Mouse (Mus musculus) forelimb bud, embryonic 11.5 days (tissue): ENCODE data around the gene Gm20388.
"Not testable (repeated sequence)": the region's sequence is repeated elsewhere in the genome, so short reads cannot be mapped to it uniquely, and the experiment has no call there.

ENCODE experiments used
- DNase-seq: peaks from one replicate; pipeline ENCODE4 v3.0.0-alpha.2; 2012; ENCODE audit warnings: low read depth, low spot score

Gene Gm20388

DNA sequence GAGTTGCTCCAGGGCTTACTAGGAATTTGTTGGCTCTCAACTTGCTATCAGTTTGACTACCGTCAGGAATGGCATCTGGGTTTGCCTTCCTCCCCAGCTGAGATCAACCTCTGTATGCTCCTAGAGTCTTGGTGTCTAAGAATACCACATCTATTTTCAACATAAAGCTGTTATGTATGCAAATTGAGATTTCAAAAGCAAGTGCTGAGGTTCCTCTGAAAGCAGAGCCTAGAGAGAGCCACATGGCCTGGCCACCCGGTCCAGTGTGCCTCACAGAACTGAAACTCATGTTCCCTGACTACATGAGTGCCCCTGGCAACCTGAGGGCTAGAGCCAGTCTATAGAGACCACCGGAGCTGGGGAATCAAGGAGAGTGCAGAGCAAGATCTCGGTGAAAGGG is 2694.7 kb downstream of the Gm20388 start:
- no peak for DNase-seq

- no peak for DNase-seq
Measured at GRCm38 (mm10) chr8:122606810-122607209, 2696.2 kb downstream of the Gm20388 start.

DNA sequence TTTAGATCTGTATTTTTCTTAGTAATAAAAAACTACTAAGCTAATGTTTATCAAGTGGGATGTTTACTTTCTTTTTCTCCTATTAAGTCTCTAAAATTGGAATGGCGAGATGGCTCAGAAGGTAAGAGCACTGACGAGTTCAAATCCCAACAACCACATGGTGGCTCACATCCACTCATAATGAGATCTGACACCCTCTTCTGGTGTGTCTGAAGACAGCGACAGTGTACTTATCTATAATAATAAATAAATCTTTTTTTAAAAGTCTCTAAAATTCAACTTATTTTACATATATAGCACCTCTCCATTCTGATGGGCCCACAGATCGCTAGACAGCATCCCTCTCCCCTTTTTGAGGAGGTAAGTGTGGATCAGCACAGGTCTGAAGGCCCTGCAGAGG is 2699.6 kb downstream of the Gm20388 start:
- no peak for DNase-seq

DNA sequence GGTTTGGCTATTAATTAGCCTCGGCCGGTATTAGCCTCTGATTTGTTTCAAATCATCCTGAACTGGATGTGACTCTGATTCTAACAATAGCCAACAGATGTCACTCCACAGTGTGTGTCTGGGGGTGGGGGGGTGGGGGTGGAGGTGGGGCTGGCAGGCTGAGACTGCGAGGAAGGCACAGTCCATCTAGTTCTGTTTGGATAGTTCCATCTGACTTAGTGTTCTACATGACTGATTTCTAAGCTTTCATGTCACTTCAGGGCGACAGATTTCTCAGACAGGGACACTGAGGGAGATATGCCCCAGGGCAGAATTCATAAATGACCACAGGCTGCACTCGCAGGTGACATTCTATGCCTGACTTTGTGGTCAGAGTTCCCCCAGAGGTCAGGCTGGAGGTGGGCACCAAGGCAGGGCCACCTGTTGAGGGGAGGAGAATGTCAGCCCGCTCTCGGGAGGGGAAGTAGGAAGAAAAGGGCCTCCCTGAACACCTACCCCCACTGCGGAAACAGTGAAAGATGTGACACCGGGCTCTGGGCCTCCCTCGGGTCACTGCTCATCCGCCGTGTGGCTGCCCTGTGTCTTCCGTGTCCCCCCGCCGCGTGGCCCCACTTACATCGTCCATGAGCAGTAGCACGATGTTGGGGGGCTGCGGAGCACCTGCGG is 2700.1 kb downstream of the Gm20388 start:
- DNase-seq: no peak

GRCm38 (mm10) chr8:122611295-122612133 is 2700.9 kb downstream of the Gm20388 start, which contains the start of the genes Galns and Trappc2l:
TSS of gene Galns (minus strand) at chr8:122611463.
TSS of gene Trappc2l (plus strand) at chr8:122611640.
- DNase-seq: peak; percentile 98

GRCm38 (mm10) chr8:122616181-122616905 is 2705.7 kb downstream of the Gm20388 start:
- DNase-seq: no peak

DNA sequence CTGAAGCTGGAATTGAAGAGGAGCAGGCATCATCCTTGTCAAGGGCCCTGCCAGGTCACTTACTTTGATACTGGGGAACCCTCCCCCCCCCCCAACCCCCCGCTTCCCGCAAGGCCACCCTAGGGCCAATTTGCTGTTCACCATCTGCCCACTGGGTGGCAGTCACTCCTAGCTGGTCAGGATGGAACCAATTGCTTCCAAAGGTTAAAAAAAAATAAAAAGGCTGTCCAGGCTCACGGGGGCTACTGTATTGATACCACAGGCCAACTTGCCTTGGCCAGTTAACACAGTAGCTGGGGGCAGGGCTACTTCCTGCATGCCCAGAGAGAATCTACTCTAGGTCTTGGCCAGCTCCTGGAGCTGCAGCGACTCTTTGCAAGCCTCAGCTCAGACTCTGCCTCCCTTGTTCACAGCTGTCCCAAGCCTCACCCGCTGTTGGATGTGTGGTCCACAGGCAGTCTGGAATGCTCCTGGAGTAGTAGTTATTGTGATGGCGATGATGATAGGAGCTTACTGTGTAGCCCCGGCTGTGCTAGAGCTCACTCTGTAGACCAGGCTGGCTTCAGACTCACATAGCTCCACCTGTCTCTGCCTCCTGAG is 2707.4 kb downstream of the Gm20388 start:
- peak; percentile 84 for DNase-seq

- DNase-seq: no peak
Measured at GRCm38 (mm10) chr8:122618660-122619378, 2708.2 kb downstream of the Gm20388 start.

DNA sequence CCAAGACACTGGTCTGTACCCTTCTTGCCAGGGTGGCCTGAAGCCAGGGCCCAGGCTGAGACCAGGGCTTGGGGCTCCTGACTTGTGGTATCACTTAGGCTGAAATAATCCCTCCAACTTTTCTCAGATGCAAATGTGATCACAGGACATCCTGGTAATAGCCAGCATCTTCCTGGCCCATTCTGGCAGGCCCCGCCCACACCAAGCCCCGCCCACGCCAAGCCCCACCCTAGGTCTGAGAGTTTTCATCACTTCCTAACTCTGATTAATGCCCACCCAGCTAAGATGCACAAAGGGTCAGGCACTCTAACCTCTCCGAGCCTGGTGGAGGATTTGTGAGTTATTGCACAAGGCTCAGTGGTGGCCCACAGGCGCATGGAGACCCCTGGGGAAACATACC is 2709.8 kb downstream of the Gm20388 start:
- no peak for DNase-seq

DNA sequence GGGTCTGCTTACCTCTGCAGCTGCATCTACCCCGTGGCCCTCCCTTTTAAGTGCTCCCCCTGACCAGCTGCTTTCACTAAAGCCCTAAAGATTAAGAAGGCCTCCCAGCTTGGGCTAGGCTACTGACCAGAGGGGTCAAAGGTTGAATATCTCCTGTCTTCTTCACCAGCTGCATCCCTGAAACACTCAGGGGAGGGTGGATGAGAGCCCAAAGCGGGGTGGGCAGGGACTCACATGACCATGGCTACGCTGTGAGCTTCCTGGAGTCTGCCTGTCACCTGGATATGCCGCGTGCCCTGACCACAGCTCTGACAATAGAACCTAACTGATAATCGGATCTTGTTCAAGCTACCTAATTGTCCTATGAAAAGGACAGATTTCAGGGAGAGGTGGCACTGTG is 2712.1 kb downstream of the Gm20388 start, which contains the start of gene Pabpn1l:
Gene Pabpn1l (minus strand): TSS at position 13 of the 400 bp plus-strand sequence.
- no peak for DNase-seq

DNA sequence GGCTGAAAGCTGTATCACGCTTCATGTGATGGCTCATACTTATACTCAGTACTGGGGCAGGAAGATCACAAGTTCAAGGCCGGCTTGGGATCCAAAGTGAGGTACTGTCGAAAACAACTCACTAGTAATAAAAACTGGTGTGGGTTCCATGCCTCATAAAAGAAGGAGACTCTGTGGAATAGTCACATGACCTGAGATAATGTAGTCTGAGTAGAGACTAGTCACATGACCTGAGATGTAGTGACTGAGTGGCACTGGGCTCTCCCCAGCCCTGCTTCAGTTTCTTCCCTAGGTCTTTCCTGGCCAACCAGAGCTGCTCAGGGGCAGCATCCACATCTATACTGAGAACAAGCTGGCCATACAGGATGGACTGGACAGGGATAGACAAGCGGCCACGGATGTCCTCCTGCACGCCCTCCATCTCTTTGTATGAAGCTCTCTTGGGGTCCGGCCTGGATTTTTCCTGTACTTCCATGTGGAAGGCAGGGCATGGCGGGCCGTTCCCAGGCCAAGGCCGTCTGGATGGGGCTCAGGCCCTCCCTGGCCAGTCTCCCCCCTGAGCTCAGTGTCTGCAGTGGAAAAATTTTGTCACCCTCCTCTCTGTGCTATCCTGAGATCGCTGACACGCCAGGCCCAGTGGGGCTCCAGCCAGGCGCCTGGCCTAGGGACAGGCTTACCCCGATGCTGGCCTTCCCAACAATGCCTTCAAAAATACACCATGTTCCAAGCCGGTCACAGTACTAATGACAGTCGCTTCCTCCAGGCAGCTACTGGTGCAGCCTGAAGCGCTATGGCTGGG is 2713.4 kb downstream of the Gm20388 start:
- no peak for DNase-seq

- no peak for DNase-seq
Measured at GRCm38 (mm10) chr8:122624653-122625052, 2714.0 kb downstream of the Gm20388 start.

DNA sequence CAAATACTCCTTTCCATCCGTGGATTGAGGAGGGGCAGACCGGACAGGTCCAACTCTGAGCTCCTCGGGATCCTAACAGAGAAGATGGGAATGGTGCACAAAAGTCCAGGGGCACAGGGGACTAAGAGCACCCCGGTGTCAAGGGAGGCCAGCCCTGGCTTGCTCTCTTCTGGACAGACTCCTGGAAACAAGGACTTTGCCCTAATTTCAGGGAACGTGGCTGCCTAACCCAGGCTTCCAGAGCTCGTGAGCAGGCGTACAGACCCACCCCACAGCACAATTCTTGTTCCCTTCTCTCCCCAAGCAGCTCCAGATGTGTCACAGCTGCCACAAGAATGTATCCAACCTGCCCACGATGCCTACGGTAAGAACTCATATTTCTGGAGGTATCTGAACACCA is 2715.2 kb downstream of the Gm20388 start:
- DNase-seq: no peak

GRCm38 (mm10) chr8:122626896-122627295 is 2716.3 kb downstream of the Gm20388 start:
- no peak for DNase-seq

GRCm38 (mm10) chr8:122629388-122629787 is 2718.7 kb downstream of the Gm20388 start:
- no peak for DNase-seq

GRCm38 (mm10) chr8:122630696-122631095 is 2720.1 kb downstream of the Gm20388 start:
- no peak for DNase-seq

DNA sequence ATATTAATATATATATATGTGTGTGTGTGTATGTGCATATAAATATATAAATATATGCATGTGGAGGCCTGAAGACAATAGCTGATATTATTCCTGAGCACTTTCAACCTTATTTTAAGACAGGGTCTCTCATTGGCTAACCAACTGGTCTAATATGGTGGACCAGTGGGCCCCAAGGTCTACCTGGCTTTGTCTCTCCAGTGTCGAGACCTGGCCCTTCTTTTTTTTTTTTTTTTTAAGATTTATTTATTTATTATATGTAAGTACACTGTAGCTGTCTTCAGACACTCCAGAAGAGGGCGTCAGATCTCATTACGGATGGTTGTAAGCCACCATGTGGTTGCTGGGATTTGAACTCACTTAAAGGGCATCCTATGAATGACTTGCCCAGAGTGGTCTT is 2721.5 kb downstream of the Gm20388 start:
- DNase-seq: not testable (repeated sequence)

DNA sequence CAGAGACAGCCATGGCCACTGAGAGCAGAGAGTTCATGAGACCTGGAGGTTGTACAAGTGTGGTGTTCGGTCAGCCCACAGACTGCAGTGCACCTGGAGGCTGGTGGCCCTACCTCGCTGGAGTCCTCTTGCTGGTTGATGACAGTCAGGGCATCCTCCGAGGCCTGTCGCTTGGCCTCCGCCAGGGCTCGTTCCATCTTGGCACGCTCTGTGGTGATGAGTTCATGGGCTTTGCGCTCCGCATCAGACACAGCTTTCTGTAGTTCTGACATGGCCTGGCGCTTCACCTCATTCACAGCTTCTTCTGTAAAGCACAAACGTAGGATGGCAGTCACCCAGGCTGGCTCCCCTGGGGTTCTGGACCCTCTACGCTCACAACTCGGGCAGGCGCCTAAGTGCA is 2722.6 kb downstream of the Gm20388 start:
- no peak for DNase-seq

DNA sequence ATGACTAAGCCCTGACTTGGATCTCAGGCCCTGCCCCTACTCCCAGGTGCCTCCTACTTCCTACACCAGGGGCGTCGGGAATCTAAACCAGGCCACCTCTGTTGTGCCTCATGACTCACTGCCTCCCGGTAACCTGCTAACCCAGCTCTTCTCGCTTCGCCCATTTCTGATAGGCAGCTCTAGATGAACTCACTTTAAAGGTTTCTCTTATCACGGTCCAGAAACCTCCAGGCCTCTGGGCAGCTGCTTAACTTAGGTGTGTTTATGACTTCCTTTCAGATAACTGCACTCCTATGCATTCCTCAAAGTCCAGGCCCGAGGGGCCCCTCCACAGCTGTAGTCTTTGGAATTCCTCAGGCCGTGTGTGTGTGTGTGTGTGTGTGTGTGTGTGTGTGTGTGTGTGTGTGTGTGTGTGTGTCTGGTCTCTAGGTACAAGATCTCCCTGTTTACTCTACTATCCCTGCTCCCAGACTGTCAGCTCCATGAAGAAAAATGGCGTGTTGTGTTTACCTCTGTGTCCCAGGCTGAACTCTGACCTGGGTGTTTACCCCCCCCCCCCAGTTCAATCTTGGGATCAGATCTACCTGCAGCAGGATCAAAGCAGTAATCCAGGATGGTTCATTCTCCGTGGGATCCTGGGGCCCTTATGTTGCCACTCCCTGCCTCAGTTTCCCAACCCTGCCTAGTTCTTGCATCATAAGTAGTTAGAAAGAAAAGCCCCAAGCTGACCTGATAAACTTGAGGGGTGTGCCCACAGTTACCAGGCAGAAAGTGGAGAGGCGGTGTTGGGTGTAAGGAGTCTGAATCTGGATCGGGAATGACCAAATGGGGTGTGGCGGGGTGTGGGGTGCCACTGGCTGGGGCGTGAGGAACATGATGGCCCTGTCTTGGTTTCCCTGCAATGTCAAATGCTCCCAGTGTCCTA is 2725.5 kb downstream of the Gm20388 start:
- DNase-seq: no peak
